Mouse (Mus musculus) small intestine, adult 2 months (tissue): ENCODE results near the gene Fam221b.

Source experiments
- CTCF ChIP-seq: fragments of 200-500 bp; IDR thresholded peaks from 2 replicates; pipeline ENCODE4 v1.5.1; 2012; ENCODE audit warnings: low read depth, mild to moderate bottlenecking, control low read depth, inconsistent platforms, low read length, moderate library complexity, mixed read lengths; ENCODE audit not compliant: insufficient replicate concordance, insufficient read length; ENCODE audit errors: extremely low read depth
- POLR2A ChIP-seq: fragments of 200-500 bp; IDR thresholded peaks from 2 replicates; pipeline ENCODE4 v1.6.1; 2012; ENCODE audit warnings: low read depth, mild to moderate bottlenecking, control low read depth, inconsistent platforms, low read length, moderate library complexity

DNA sequence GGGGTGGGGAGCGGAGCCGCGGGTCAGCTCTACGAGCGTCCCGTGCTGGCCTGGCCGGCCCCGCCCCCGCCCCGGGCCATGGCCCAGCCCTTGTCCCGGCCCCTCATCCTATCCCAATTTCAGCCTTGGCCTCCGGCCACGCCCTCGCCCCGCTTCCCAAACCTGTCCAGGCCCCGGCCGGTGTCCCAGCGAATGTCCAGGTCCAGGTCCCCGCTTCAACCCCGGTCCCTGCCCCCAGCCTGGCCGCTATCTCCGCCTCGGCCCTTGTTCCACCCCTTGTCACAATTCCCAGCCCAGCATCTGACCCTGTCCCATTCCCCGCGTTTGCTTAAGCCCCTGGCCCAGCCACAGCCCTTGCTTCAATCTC lies 466 bp upstream of the Fam221b start:
- no peak for TF ChIP-seq POLR2A
- TF ChIP-seq CTCF = no peak
